Mouse (Mus musculus): ENCODE measurements around the gene Npas3.
A peak's percentile ranks its signal among the peaks of the same experiment; 100 is the strongest.

Gene Npas3

GRCm38 (mm10) chr12:53819982-53820381 lies 571.5 kb downstream of the Npas3 start:
- no peak for DNase-seq

GRCm38 (mm10) chr12:53822881-53823280 lies 574.4 kb downstream of the Npas3 start:
- DNase-seq = peak; percentile 61

GRCm38 (mm10) chr12:53825251-53825650 lies 576.8 kb downstream of the Npas3 start:
- DNase-seq = peak; percentile 86

GRCm38 (mm10) chr12:53825898-53826605 lies 577.6 kb downstream of the Npas3 start:
- peak; percentile 88 for DNase-seq

GRCm38 (mm10) chr12:53826812-53827211 lies 578.3 kb downstream of the Npas3 start:
- DNase-seq = peak; percentile 61

- DNase-seq = no peak
These were observed 584.1 kb downstream of the Npas3 start for GRCm38 (mm10) chr12:53832590-53832989.

GRCm38 (mm10) chr12:53833348-53833747 lies 584.9 kb downstream of the Npas3 start:
- DNase-seq = no peak

- no peak for DNase-seq
These were observed 587.7 kb downstream of the Npas3 start for GRCm38 (mm10) chr12:53836031-53836790.

- DNase-seq = no peak
These were observed 588.9 kb downstream of the Npas3 start for GRCm38 (mm10) chr12:53837408-53837807.

GRCm38 (mm10) chr12:53838541-53838940 lies 590.1 kb downstream of the Npas3 start:
- DNase-seq = no peak

- no peak for DNase-seq
These were observed 593.6 kb downstream of the Npas3 start for GRCm38 (mm10) chr12:53841928-53842671.

- peak; percentile 52 for DNase-seq
These were observed 595.1 kb downstream of the Npas3 start for GRCm38 (mm10) chr12:53843626-53844025.

GRCm38 (mm10) chr12:53846154-53846665 lies 597.7 kb downstream of the Npas3 start:
- peak; percentile 59 for DNase-seq

GRCm38 (mm10) chr12:53849263-53849662 lies 600.8 kb downstream of the Npas3 start:
- DNase-seq = peak; percentile 65

- peak; percentile 44 for DNase-seq
These were observed 604.0 kb downstream of the Npas3 start for GRCm38 (mm10) chr12:53852432-53852831.

GRCm38 (mm10) chr12:53860176-53860575 lies 611.7 kb downstream of the Npas3 start:
- DNase-seq = no peak

GRCm38 (mm10) chr12:53862281-53862680 lies 613.8 kb downstream of the Npas3 start:
- peak; percentile 61 for DNase-seq

GRCm38 (mm10) chr12:53864436-53865136 lies 616.1 kb downstream of the Npas3 start:
- peak; percentile 83 for DNase-seq

- DNase-seq = no peak
These were observed 617.2 kb downstream of the Npas3 start for GRCm38 (mm10) chr12:53865691-53866090.

- DNase-seq = no peak
These were observed 621.5 kb downstream of the Npas3 start for GRCm38 (mm10) chr12:53869981-53870380.

GRCm38 (mm10) chr12:53875226-53875625 lies 626.7 kb downstream of the Npas3 start:
- no peak for DNase-seq

- no peak for DNase-seq
These were observed 628.2 kb downstream of the Npas3 start for GRCm38 (mm10) chr12:53876693-53877092.

- no peak for DNase-seq
These were observed 633.2 kb downstream of the Npas3 start for GRCm38 (mm10) chr12:53881684-53882083.

Measured in heart, adult 11 months (tissue).